Mouse (Mus musculus) central nervous system, embryonic 14 days (tissue): ENCODE measurements around the gene Ciao1. TPM values are rescaled to one million over a fixed set of nuclear protein-coding genes. Genes with fewer than 3 reads are reported as not detected.

Experiments used
- polyA plus RNA-seq: library from polyadenylated mRNA; depleted of rRNA; stranded (reverse); fragments of >200 nt; gene quantifications from 2 replicates; pipeline ENCODE4 v1.2.3, GENCODE M21; 2012; rRNA removed

Gene Ciao1
- 72.2 and 75.8 TPM in 2 replicates for polyA plus RNA-seq

DNA sequence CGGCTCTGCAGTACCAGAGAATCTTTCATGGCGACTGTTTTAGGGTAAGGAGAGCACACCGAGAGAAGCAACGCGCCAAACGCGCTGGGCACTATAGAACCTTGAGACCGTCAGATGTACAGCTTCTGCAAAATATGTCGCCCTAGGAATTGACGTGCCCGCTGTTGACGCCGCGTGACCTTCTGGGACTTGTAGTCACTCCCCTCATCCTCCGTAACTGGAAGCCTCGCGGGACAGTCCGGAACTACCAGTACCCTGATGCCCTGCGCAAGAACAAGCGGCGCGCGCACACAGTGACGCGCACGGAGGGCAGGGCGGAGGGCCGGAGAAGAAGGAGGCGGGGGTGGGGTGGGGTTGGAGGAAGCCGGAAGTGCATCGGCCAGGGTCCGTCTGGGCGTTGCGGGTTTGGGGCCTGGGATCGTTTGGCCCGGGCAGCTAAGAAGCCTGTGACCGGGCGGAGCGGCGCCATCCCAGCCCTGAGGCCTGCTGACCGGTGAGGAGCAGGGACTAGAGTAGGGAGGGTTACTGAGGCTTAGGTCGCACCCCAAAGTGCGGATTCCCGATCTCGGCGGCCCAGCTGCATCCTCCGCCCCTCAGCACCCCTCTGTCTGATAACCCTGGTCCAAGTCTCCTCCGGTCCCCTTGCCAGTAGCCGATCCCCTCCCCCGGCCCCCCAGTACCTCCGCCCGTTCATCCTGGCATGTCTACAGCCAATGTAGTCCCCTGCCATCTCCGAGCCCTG lies at the start of gene Ciao1, which contains the start of gene Tmem127:
Gene Ciao1, minus strand, starts transcription at position 225 of the 742 bp plus-strand sequence.
Gene Tmem127, plus strand, starts transcription at position 317 of the 742 bp plus-strand sequence.

DNA sequence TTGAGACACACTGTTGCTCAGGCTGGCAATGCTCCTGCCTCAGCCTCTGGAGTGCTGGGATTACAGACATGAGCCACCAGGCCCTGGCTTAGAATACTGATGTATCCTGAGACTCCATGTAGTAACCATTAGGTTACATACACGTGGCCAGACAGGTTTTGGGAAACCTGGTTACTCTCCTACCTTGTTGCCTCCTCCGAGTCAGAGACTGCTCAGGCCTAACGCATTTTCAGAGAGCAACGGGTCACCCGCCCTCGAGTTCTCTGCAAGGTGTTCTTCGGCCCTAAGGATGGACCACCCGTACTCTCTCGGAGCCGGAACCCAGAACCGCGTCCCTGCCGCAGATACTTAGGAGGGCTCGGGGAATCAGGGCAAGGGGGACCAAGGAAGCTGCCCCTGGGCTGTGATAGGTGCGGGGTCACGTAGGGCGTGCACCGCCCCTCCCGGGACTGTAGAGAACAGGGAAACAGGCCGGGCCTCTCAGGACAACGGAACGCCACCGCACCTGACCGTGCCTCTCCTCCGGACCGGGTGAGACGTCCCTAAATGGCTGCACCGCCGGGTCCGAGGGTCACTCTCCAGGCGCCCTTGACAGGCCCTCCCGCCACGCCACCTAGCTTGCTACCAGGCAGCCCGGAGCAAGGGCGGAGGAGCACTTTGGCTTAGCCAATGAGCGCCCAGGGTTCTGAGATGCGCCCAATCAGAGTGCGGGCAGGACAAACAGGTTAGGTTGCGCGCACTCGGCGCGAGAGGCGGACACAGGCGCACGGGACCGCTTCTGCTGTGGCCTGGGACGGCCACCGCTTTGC lies 22.1 kb upstream of the Ciao1 start, which contains the start of gene Stard7:
Gene Stard7, plus strand, starts transcription at position 728 of the 809 bp plus-strand sequence.

DNA sequence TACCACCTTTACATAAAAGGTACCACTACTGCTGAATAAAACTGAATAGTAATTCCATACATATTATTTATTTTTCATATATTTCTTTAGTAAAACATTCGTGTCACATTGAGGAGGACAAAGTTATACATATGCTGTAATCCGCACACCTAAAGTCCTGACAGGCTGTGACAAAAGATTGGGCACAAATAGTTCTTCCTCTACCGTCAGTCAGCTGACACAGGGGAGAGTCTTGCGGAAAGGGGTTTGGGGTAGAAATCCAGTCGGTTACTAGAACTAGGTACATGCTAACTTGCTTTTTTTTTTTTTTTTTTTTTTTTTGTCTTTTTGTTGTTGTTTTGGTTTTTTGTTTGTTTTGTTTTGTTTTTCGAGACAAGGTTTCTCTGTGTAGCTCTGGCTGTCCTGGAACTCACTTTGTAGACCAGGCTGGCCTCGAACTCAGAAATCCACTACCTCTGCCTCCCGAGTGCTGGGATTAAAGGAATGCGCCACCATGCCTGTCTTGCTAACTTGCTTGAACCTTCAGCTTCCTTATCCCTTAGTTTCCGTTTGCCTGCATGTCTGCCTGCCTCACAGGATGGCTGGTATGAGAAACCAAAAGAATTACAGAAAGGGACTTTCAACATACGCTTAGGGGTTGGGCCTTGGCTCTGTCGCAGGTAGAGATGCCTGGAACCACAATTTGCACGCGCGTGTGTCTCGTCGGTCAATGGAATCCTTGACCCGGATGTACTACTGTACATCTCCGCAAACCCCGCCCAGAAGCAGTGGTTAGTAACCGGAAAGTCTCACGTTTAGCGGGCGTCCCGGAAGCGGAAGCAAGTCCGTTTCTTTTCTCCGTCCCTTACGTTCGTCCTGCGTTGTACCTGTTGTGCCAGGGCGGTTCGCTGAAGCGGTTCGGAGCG lies 39.8 kb downstream of the Ciao1 start, which contains the start of the genes 1810024B03Rik and Snrnp200:
Gene 1810024B03Rik, minus strand, starts transcription at position 734 of the 905 bp plus-strand sequence.
Gene Snrnp200, plus strand, starts transcription at position 840 of the 905 bp plus-strand sequence.

Other genes with a start within 250 kb of the Ciao1 start
- 12.1 and 12.3 TPM in 2 replicates for gene Ap4e1, start 239.1 kb downstream of the Ciao1 start, polyA plus RNA-seq
- gene Blvra, start 177.2 kb downstream of the Ciao1 start, polyA plus RNA-seq, result 16.2 and 19.8 TPM in 2 replicates
- gene Ncaph, start 113.9 kb downstream of the Ciao1 start, polyA plus RNA-seq, result 32.8 and 42.3 TPM in 2 replicates
- gene Itpripl1, start 104.4 kb downstream of the Ciao1 start, polyA plus RNA-seq, result 5.9 and 6.1 TPM in 2 replicates
- gene 1810024B03Rik, start 39.5 kb downstream of the Ciao1 start, polyA plus RNA-seq, result 2.2 and 2.4 TPM in 2 replicates
- gene Snrnp200, start 39.4 kb downstream of the Ciao1 start, polyA plus RNA-seq, result 80.7 and 83.4 TPM in 2 replicates
- 42.7 and 43.3 TPM in 2 replicates for gene Tmem127, start 92 bp upstream of the Ciao1 start, polyA plus RNA-seq
- gene Stard7, start 22.4 kb upstream of the Ciao1 start, polyA plus RNA-seq, result 80.2 and 84.7 TPM in 2 replicates
- 6.6 and 7.5 TPM in 2 replicates for gene Dusp2, start 88.3 kb upstream of the Ciao1 start, polyA plus RNA-seq
- not detected in 2 replicates for gene Astl, start 90.8 kb upstream of the Ciao1 start, polyA plus RNA-seq
- gene Adra2b, start 115.4 kb upstream of the Ciao1 start, polyA plus RNA-seq, result 0.18 and 0.20 TPM in 2 replicates
- 0.06 and 0.30 TPM in 2 replicates for gene Gpat2, start 177.4 kb upstream of the Ciao1 start, polyA plus RNA-seq
- gene Fahd2a, start 196.7 kb upstream of the Ciao1 start, polyA plus RNA-seq, result 28.9 and 31.4 TPM in 2 replicates